Mouse (Mus musculus) C2C12 (cell line): ENCODE measurements around the gene Jsrp1.

Source experiments
- CTCF ChIP-seq: IDR thresholded peaks from one replicate; pipeline ENCODE4 v1.5.1; 2011; ENCODE audit not compliant: control insufficient read depth, insufficient read depth, insufficient read length
- FOSL1 ChIP-seq: IDR thresholded peaks from one replicate; pipeline ENCODE4 v1.8.0; 2011; ENCODE audit warnings: mild to moderate bottlenecking, low read length; ENCODE audit not compliant: poor library complexity, insufficient read depth, severe bottlenecking
- MAX ChIP-seq: IDR thresholded peaks from one replicate; pipeline ENCODE4 v1.6.1; 2011; ENCODE audit warnings: mild to moderate bottlenecking, control low read depth
- MYOD1 ChIP-seq: IDR thresholded peaks from one replicate; pipeline ENCODE4 v1.6.1; 2011; ENCODE audit warnings: low read depth; ENCODE audit not compliant: control insufficient read depth, insufficient read length

GRCm38 (mm10) chr10:80796307-80796848 lies 16.9 kb downstream of the Jsrp1 start:
- no peak for TF ChIP-seq CTCF
- no peak for TF ChIP-seq MAX
- no peak for TF ChIP-seq MYOD1
- TF ChIP-seq FOSL1, result no peak
